Mouse (Mus musculus) embryonic fibroblast, embryonic 13.5 days (primary cell): Measurements from ENCODE around the gene Pskh1. TPM values are rescaled to one million over a fixed set of nuclear protein-coding genes. Genes with fewer than 3 reads are reported as not detected.

Source experiments
- H3K27ac ChIP-seq: 2 replicates; pipeline ENCODE4 v1.5.1; 2012; ENCODE audit warnings: low read length, control low read depth, inconsistent platforms; ENCODE audit not compliant: insufficient read depth
- H3K4me1 ChIP-seq: 2 replicates; pipeline ENCODE4 v1.6.1; 2011; ENCODE audit warnings: low read length; ENCODE audit not compliant: control insufficient read depth, insufficient read depth
- H3K4me3 ChIP-seq: 2 replicates; pipeline ENCODE4 v1.5.1; 2011; ENCODE audit warnings: mild to moderate bottlenecking, control low read depth, low read length; ENCODE audit not compliant: insufficient read depth
- CTCF ChIP-seq: IDR thresholded peaks from 2 replicates; pipeline ENCODE4 v1.5.1; 2011; ENCODE audit warnings: mild to moderate bottlenecking, control low read depth, low read length, moderate library complexity, borderline replicate concordance; ENCODE audit not compliant: insufficient read depth
- POLR2A ChIP-seq: IDR thresholded peaks from 2 replicates; pipeline ENCODE4 v1.6.1; 2011; ENCODE audit warnings: low read depth, mild to moderate bottlenecking, control low read depth, low read length, moderate library complexity
- polyA plus RNA-seq: library from polyadenylated mRNA; stranded (reverse); fragments of >200 nt; gene quantifications from 2 replicates; pipeline ENCODE4 v1.2.4, GENCODE M21; 2011; ENCODE audit warnings: low read depth; ENCODE audit not compliant: missing spikeins, insufficient read length

Gene Pskh1
- polyA plus RNA-seq, 1 experiment, result 30.5 TPM

- Histone ChIP-seq H3K4me3 (peak overlapping the region; percentile 70), H3K27ac (no peak overlapping the region), H3K4me1 (peaks cover 2% of the 10 kb centered on the region; the same call in 1 of the 2 replicates)
- no peak for TF ChIP-seq CTCF
These were observed 43.9 kb upstream of the Pskh1 start for GRCm38 (mm10) chr8:105856168-105856835.

DNA sequence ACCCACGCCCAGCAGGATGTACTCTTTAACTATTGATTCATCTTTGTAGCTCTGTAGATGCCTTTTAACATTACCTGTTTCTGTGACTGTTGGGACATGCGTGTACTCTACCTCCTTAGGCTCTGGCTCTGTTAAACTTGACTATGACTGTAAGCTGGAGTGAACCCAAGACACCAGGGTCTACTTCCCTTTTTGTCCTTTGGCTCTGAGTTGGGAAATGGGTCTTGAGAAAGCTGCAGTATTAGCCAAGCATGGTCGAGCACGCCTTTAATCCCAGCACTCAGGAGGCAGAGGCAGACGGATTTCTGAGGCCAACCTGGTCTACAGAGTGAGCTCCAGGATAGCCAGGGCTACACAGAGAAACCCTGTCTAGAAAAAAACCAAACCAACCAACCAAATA, 41.7 kb upstream of the Pskh1 start:
- Histone ChIP-seq H3K4me1 (peaks cover 4% of the 10 kb centered on the region; the same call in 1 of the 2 replicates), H3K27ac (no peak overlapping the region), H3K4me3 (no peak overlapping the region)
- TF ChIP-seq CTCF (no peak), POLR2A (no peak)

DNA sequence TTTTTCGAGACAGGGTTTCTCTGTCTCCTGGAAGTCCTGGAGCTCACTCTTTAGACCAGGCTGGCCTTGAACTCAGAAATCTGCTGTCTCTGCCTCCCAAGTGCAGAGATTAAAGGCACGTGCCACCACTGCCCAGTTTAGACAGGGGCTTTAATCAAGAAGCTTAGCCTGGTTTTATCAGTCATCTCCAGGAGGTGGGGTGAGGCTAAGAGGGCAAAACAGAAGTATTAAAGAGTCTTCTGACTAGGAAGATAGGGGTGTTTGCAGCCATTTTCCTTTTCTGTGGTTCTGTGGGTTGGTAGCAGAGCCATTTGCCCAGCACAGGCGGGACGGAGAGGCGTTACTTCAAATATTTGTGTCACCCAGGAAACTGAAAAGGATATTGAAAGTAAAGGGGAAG, 40.9 kb upstream of the Pskh1 start:
- Histone ChIP-seq H3K27ac (peak overlapping the region; percentile 70; the same call in 1 of the 2 replicates), H3K4me1 (peaks cover 8% of the 10 kb centered on the region; the same call in 1 of the 2 replicates), H3K4me3 (no peak overlapping the region)
- TF ChIP-seq CTCF, result no peak
- no peak for TF ChIP-seq POLR2A

- TF ChIP-seq POLR2A (peak; percentile 84), CTCF (no peak)
- Histone ChIP-seq H3K27ac (peak within 1 kb of the TSS; percentile 70), H3K4me1 (peaks cover 8% of the 10 kb centered on the region; the same call in 1 of the 2 replicates), H3K4me3 (peak within 1 kb of the TSS; percentile 74)
These were observed 39.9 kb upstream of the Pskh1 start, which contains the start of gene Nutf2 for GRCm38 (mm10) chr8:105860143-105860981. Gene Nutf2 (plus strand): TSS chr8:105860580.

DNA sequence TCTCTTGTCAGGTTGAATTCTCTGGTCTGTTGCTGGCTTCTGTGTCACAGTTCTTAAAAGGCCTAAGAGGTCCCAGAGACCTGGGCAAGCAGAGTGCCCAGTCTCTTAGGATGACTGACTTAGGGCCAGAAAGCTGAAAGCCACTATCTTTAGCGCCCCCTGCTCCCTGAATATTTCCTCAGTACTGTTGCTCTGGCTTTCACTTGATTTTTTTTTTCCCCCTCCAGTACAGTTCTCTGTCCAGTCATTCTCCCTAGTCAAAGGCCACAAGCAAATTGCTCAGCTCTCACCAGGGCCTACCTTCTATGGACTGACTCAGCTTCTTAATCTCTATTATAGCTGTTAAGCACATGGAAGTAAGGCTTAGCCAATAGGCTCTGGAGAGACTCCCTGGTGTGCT, 38.3 kb upstream of the Pskh1 start:
- H3K4me1 ChIP-seq, result peaks cover 7% of the 10 kb centered on the region; the same call in 1 of the 2 replicates
- TF ChIP-seq CTCF, result no peak
- no peak for TF ChIP-seq POLR2A

DNA sequence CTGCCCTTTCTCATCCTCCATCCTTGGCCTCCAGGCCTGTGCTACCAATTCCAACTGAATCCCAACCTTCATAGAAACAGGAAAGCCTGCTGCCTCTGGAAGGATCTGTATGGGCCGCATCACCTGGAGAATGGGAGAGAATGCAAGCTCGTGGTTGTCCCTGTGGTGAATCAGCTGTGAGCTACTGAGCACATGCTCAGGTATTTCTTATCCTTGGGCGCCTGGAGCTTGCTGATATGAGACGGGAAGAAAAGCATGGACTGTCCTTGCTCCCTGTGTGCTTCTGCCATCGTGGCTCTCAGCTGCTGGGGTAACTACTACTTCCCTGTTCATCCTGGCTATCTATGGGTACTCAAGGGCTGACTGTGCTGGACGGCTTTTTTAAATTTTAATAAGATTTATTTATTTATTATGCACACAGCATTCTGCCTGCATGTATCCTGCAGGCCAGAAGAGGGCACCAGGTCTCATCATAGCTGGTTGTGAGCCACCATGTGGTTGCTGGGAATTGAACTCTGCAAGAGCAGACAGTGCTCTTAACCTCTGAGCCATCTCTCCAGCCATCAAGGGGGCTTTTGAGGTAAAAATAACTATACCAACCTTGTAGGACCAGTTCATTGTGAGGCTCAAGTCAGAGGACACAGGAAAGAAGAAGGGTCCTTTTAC, 33.7 kb upstream of the Pskh1 start:
- Histone ChIP-seq H3K27ac (no peak overlapping the region), H3K4me3 (no peak overlapping the region), H3K4me1 (peaks cover 5% of the 10 kb centered on the region; the same call in 1 of the 2 replicates)
- peak; percentile 30; the same call in 1 of the 2 replicates for TF ChIP-seq CTCF
- TF ChIP-seq POLR2A, result no peak

More for the DNA sequence above, 38.3 kb upstream of the Pskh1 start:
- Histone ChIP-seq H3K27ac (peak overlapping the region; percentile 30), H3K4me3 (peak overlapping the region; percentile 74)

- peak overlapping the region; percentile 91 for H3K27ac ChIP-seq
- TF ChIP-seq POLR2A (no peak), CTCF (no peak)
- H3K4me3 ChIP-seq, result no peak overlapping the region
- H3K4me1 ChIP-seq, result peaks cover 14% of the 10 kb centered on the region
These were observed 25.9 kb upstream of the Pskh1 start for GRCm38 (mm10) chr8:105874301-105874700.

DNA sequence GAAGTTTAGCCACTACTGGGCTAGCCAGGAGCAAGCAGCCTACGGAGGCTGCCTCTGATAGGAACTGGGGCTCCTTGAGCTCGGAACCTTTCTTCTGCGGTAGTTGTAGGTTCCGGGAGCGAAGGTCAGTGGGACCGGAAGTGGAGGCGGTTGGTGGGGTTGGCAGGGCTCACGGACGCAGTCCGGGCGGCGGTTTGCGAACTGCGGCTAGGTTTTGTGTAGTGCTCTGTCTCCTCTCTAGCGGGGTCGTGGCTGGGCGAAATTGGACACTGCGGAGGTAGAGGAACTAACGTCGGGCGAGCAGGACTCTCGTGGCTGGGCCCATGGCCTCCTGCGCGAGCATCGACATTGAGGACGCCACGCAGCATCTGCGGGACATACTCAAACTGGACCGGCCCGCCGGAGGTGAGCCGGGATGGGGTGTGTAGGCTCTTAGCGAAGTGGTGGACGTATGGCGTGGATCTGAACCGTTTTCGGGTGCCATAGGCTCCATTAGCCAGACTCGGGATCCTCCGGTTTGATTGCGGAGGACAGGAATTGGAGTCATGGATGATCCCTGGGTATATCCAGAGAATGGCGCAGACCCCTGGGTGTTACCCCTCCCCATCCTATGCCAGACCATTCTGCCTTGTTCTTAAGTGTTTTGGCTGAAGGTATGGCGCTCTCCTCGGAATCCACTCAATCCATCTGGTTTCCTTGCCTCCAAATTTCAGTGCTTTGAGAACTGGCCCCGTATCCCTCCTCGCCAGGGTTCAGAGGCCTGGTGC, 19.3 kb upstream of the Pskh1 start, which contains the start of gene Edc4:
Edc4 (plus strand) TSS at position 128 of the 767 bp plus-strand sequence.
- Histone ChIP-seq H3K4me1 (peaks cover 4% of the 10 kb centered on the region; the same call in 1 of the 2 replicates), H3K4me3 (peak within 1 kb of the TSS; percentile 85), H3K27ac (peak within 1 kb of the TSS; percentile 23)
- TF ChIP-seq CTCF, result no peak
- peak; percentile 93 for TF ChIP-seq POLR2A
